Mouse (Mus musculus): ENCODE results near the gene Ift122. TPM values are rescaled to one million over a fixed set of nuclear protein-coding genes. Genes with fewer than 3 reads are reported as not detected.
"Not testable (repeated sequence)": the region's sequence is repeated elsewhere in the genome, so short reads cannot be mapped to it uniquely, and the experiment has no call there.

Ift122 gene
- polyA plus RNA-seq, 1 experiment: 3.0 TPM

DNA sequence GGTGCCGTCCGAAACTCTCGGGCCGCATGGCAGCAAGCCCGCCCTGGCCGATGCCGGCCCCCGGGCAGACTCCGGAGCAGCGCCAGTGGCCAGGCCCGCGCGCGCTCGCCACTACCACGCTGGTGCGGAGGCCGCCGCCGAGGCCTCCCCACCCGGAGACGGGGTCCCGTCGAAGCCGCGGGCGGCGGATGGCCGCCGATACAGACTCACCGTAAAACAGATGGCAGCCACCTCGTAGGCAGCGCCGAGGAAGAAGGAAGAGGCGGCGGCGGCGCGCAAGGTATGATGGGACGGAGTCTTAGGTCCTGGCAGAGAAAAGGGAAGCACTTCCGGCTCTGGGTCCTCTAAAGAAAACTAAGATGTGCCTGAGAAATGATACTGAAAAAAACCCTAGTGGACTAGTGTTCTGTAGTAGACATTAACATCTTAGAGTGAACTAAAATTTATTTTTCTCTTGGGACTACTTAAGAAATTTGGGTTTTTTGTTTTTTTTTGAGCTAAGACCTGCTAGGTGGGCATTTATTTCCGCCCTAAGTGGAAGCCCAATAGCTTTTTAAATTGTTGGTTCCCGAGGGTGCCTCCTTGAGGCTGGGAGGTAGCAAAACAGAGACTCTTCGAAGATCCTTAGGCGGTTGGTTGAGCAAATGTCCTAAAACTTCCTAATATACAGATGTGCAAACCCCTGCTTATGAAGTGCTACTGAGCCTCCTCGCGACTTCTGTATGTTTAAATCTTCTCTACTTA lies 44.6 kb upstream of the Ift122 start, which contains the start of gene Rpl32:
Gene Rpl32 (minus strand): TSS at position 260 of the 744 bp plus-strand sequence.
- WGBS: under 1% methylated on average over 47 of the region's 47 CpGs
- peaks cover 9% of the 10 kb centered on the region; the same call in 1 of the 2 replicates for H3K4me1 ChIP-seq (ENCODE audit: control insufficient read depth, insufficient read depth, insufficient read length, low read length)
- TF ChIP-seq POLR2A (IDR thresholded peaks at IDR 0.05; ENCODE audit: low read depth, low read length) (peak; percentile 78), CTCF (IDR thresholded peaks at IDR 0.05; ENCODE audit: extremely low read depth, insufficient read length, insufficient replicate concordance, low read depth, low read length) (no peak)
- peak within 1 kb of the TSS; percentile 81 for H3K4me3 ChIP-seq (ENCODE audit: low read depth, low read length)
- H3K27ac ChIP-seq (ENCODE audit: insufficient read depth, low read depth, low read length): peak within 1 kb of the TSS; percentile 18
- H3K27me3 ChIP-seq (ENCODE audit: control insufficient read depth, insufficient read depth, low read length): no peaks in the 10 kb centered on the region
- peaks cover 29% of the 10 kb centered on the region for H3K36me3 ChIP-seq (ENCODE audit: control insufficient read depth, insufficient read depth, low read length)

DNA sequence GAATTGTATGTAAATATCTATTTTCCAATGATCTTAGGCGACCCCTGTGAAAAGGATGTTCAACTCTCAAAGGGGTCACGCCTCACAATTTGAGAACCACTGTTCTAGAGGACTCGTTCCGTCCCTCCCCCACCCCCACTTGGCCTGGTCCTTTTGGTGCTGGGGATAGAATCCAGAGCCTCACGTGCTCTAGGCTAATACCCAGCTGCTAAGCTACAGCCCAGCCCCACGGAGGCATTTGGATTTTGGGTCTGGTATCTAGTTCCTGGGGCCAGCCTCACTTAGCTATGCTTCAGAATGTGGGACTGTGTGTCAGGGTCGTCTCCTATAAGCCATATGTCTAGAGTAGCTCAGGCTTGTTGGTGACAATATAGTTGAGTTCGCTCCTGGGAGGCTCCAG lies 41.7 kb upstream of the Ift122 start:
- no peaks in the 10 kb centered on the region for H3K27me3 ChIP-seq (ENCODE audit: control insufficient read depth, insufficient read depth, low read length)
- peaks cover 8% of the 10 kb centered on the region; the same call in 1 of the 2 replicates for H3K4me1 ChIP-seq (ENCODE audit: control insufficient read depth, insufficient read depth, insufficient read length, low read length)
- no peak overlapping the region for H3K4me3 ChIP-seq (ENCODE audit: low read depth, low read length)
- H3K27ac ChIP-seq (ENCODE audit: insufficient read depth, low read depth, low read length): no peak overlapping the region
- whole genome bisulfite sequencing: 77% methylated on average over 8 of the region's 8 CpGs
- H3K36me3 ChIP-seq (ENCODE audit: control insufficient read depth, insufficient read depth, low read length): peaks cover 8% of the 10 kb centered on the region
- TF ChIP-seq POLR2A (IDR thresholded peaks at IDR 0.05; ENCODE audit: low read depth, low read length) (no peak), CTCF (IDR thresholded peaks at IDR 0.05; ENCODE audit: extremely low read depth, insufficient read length, insufficient replicate concordance, low read depth, low read length) (no peak)

DNA sequence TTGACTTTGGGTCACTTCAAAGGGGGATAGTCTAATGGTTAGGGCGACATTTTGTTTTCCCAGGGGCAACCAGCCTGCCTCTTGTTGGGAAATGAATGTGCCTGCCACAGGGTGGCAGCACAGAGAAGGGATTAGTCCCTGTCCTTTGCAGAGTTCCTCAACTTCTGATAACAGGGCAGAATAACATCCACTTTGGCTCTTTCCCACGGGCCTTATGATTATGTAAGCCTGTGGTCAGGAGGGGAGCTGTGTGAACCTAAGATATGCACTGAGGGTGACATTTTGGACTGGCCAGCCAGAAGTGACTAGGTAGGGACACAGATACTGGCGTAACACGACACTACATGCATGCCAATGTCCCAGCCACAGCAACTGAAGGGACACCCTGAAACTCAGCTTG lies 39.2 kb upstream of the Ift122 start:
- peak; percentile 62; the same call in 1 of the 2 replicates for TF ChIP-seq CTCF (IDR thresholded peaks at IDR 0.05; ENCODE audit: extremely low read depth, insufficient read length, insufficient replicate concordance, low read depth, low read length)
- no peak for TF ChIP-seq POLR2A (IDR thresholded peaks at IDR 0.05; ENCODE audit: low read depth, low read length)
- no peaks in the 10 kb centered on the region for H3K4me1 ChIP-seq (ENCODE audit: control insufficient read depth, insufficient read depth, insufficient read length, low read length)
- H3K4me3 ChIP-seq (ENCODE audit: low read depth, low read length): no peak overlapping the region
- H3K36me3 ChIP-seq (ENCODE audit: control insufficient read depth, insufficient read depth, low read length): no peaks in the 10 kb centered on the region
- 38% methylated on average over 4 of the region's 4 CpGs for WGBS
- H3K27me3 ChIP-seq (ENCODE audit: control insufficient read depth, insufficient read depth, low read length): no peaks in the 10 kb centered on the region
- H3K27ac ChIP-seq (ENCODE audit: insufficient read depth, low read depth, low read length): no peak overlapping the region

DNA sequence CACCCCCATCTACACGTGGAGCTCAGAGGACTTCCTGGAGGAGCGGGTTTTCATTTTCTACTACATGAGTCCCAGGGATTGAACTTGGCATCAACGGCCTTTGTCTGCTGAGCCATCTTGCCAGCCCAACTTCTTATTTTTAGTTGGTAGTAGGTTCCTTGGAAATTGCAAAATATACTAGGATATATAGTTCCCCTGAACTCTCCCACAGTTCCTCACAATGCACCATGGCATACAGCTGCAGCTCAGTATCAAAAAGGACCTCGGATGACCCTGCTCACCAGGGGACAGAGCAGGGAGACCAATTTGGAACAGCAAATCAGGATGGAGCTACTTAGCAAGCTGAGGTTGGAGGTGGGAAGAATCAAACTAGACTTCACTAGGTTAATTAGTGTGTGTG lies 38.2 kb upstream of the Ift122 start:
- Histone ChIP-seq H3K4me1 (ENCODE audit: control insufficient read depth, insufficient read depth, insufficient read length, low read length) (no peaks in the 10 kb centered on the region), H3K4me3 (ENCODE audit: low read depth, low read length) (no peak overlapping the region), H3K27ac (ENCODE audit: insufficient read depth, low read depth, low read length) (no peak overlapping the region), H3K27me3 (ENCODE audit: control insufficient read depth, insufficient read depth, low read length) (no peaks in the 10 kb centered on the region), H3K36me3 (ENCODE audit: control insufficient read depth, insufficient read depth, low read length) (no peaks in the 10 kb centered on the region)
- no peak for TF ChIP-seq CTCF (IDR thresholded peaks at IDR 0.05; ENCODE audit: extremely low read depth, insufficient read length, insufficient replicate concordance, low read depth, low read length)
- TF ChIP-seq POLR2A (IDR thresholded peaks at IDR 0.05; ENCODE audit: low read depth, low read length): no peak
- 82% methylated on average over 4 of the region's 4 CpGs for WGBS

DNA sequence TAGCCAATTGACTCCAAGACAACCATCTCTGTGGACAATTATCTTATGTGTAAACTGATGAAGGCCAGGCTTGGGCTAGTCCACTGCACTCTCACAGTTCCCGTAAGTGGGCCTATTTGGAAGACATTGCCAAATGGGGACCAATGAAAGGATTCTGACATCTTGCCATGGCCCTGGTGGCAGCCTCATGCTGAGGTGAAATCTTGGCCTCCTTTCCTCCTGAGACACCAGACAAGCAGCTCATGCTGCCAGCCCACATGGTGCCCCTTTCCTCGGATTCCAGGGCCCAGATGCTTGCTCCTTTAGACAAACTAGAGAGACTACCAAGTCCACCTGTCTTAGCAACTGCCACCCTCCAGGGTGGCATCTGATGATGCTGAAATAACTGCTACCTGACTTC lies 35.1 kb upstream of the Ift122 start:
- Histone ChIP-seq H3K27ac (ENCODE audit: insufficient read depth, low read depth, low read length) (no peak overlapping the region), H3K27me3 (ENCODE audit: control insufficient read depth, insufficient read depth, low read length) (no peaks in the 10 kb centered on the region), H3K36me3 (ENCODE audit: control insufficient read depth, insufficient read depth, low read length) (no peaks in the 10 kb centered on the region), H3K4me1 (ENCODE audit: control insufficient read depth, insufficient read depth, insufficient read length, low read length) (no peaks in the 10 kb centered on the region), H3K4me3 (ENCODE audit: low read depth, low read length) (no peak overlapping the region)
- no peak for TF ChIP-seq CTCF (IDR thresholded peaks at IDR 0.05; ENCODE audit: extremely low read depth, insufficient read length, insufficient replicate concordance, low read depth, low read length)
- no peak for TF ChIP-seq POLR2A (IDR thresholded peaks at IDR 0.05; ENCODE audit: low read depth, low read length)
- WGBS: 80% methylated on average over 2 of the region's 2 CpGs

DNA sequence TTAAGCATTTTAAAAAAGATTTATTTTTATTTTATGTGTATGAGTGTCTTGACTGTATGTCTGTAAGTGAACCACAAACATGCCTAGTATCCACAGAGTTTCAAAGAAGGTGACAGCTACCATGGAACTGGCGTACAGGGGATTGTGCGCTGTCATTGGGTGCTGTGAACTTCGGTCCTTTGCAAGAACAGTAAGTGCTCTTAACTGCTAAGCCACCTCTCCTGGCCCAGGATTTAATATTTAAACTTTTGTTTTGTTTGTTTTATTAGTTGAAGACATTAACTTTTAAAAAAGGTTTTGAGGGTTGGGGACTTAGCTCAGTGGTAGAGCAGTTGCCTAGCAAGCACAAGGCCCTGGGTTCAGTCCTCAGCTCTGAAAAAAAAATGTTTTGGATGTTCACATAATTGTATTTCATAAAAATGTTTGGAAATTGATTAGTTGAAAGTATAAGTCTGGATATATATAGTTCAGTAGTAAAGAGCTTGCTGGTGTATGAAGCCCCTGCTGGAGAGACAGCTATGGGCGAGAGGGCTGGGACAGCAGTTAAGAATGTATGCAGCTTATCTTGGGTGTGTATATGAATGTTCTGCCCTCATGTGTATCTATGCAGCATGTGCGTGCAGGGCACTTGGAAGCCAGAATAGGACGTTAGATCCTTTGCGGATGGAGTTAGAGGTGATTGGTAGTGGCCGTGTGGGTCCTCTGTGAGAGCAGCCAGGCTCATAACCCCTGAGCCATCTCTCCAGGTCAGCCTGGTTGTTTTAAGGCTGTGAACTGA lies 31.9 kb upstream of the Ift122 start:
- 85% methylated on average over 8 of the region's 8 CpGs for WGBS
- TF ChIP-seq POLR2A (IDR thresholded peaks at IDR 0.05; ENCODE audit: low read depth, low read length) (no peak), CTCF (IDR thresholded peaks at IDR 0.05; ENCODE audit: extremely low read depth, insufficient read length, insufficient replicate concordance, low read depth, low read length) (no peak)
- H3K27ac ChIP-seq (ENCODE audit: insufficient read depth, low read depth, low read length): no peak overlapping the region
- no peaks in the 10 kb centered on the region for H3K36me3 ChIP-seq (ENCODE audit: control insufficient read depth, insufficient read depth, low read length)
- H3K4me3 ChIP-seq (ENCODE audit: low read depth, low read length): no peak overlapping the region
- H3K27me3 ChIP-seq (ENCODE audit: control insufficient read depth, insufficient read depth, low read length): no peaks in the 10 kb centered on the region
- H3K4me1 ChIP-seq (ENCODE audit: control insufficient read depth, insufficient read depth, insufficient read length, low read length): no peaks in the 10 kb centered on the region

DNA sequence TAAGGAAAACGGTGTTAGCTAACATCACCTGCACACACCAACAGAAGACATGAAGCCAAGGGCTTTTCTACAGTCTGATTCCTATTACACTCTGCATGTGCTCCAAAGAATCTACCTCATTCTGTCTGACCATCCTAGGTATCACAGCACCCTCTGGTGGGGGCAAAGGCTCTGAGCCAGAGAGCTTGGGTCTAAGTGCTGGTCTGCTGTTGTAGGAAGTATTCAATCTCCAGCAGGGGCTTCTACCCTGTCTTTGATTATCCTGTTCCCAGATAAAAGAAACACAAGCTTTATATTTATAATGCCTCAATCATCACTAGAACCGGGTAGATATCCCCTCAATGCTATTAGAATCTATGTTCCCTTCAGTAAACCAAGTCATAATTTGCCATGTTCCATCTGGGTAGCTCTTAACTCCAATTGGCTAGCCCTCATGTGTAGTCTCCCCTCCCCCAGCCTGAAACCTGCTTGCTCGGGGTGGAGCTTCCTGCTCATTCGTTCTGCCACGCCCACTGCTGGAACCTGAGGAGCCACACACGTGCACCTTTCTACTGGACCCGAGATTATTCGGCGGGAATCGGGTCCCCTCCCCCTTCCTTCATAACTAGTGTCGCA lies 29.3 kb upstream of the Ift122 start:
- TF ChIP-seq CTCF (IDR thresholded peaks at IDR 0.05; ENCODE audit: extremely low read depth, insufficient read length, insufficient replicate concordance, low read depth, low read length): peak; percentile 62; the same call in 1 of the 2 replicates
- H3K27ac ChIP-seq (ENCODE audit: insufficient read depth, low read depth, low read length): not testable (repeated sequence)
- 2% methylated on average over 6 of the region's 11 CpGs for WGBS

More for the DNA sequence above, 29.3 kb upstream of the Ift122 start:
- not testable (repeated sequence) for H3K4me1 ChIP-seq (ENCODE audit: control insufficient read depth, insufficient read depth, insufficient read length, low read length); H3K27me3 ChIP-seq (ENCODE audit: control insufficient read depth, insufficient read depth, low read length); H3K4me3 ChIP-seq (ENCODE audit: low read depth, low read length); H3K36me3 ChIP-seq (ENCODE audit: control insufficient read depth, insufficient read depth, low read length)

Measured in small intestine, adult 2 months (tissue).